In the genomic region with DNA sequence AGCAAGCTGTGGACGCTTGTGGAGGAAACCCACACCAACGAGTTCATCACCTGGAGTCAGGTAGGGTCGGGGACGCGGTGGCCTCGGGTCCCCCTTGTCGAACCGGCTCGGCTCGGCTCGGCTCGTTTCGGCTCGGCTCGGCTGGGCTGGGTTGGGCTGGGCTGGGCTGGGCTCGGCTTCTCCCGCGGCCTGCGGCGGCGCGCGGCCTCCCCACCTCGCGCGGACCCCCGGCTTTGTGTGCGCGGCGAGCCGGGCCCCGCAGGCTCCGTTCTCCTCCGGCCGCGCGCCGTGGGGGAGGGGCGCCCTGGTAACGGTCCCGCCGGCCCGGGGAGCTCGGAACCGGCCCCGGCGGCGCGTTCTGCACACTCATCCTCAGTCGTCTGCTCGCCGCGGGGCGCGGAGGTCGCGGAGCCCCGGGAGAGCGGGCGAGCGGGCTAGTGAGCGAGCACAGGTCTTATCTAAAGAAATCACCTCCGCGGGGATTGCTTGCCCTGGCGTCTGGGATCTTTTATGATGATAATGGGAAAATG, we compare ENCODE assay signal across 8 mouse cellular contexts. TPM values are rescaled to one million over a fixed set of nuclear protein-coding genes. Genes with fewer than 3 reads are reported as not detected.
DNase-seq lines count a peak whose midpoint lies in the region; ATAC-seq and TF ChIP-seq lines count a peak whose summit lies in the region.

No protein-coding gene starts in this region.

- DNase-seq in gastrocnemius, adult 2 months = peak; percentile 82
- no peak for DNase-seq in gastrocnemius, postnatal 25 days
- DNase-seq in urinary bladder, postnatal 14 days (ENCODE audit: low spot score) = peak; percentile 82
- no peak for DNase-seq in urinary bladder, adult 2 months (ENCODE audit: low spot score)
- DNase-seq in kidney, postnatal 14 days = peak; percentile 85
- DNase-seq in B cell, adult 2 months = no peak

- WGBS in forebrain, embryonic 15.5 days = 0% methylated on average over 64 of the region's 65 CpGs

- ATAC-seq in forebrain, embryonic 15.5 days (replicated peaks) = peak; percentile 84
- ATAC-seq in megakaryocyte, adult 5-6 weeks (ENCODE audit: poor library complexity, severe bottlenecking) = peak; percentile 20

- H3K27me3 ChIP-seq in forebrain, embryonic 15.5 days = no peaks in the 10 kb centered on the region

- H3K9ac ChIP-seq in forebrain, embryonic 15.5 days (replicated peaks) = peak overlapping the region; percentile 90

- peak overlapping the region; percentile 96 for H3K27ac ChIP-seq in gastrocnemius, adult 2 months
- H3K27ac ChIP-seq in forebrain, embryonic 15.5 days (replicated peaks) = peak overlapping the region; percentile 98

- peaks cover 24% of the 10 kb centered on the region for H3K4me1 ChIP-seq in forebrain, embryonic 15.5 days

- TF ChIP-seq CTCF in gastrocnemius, adult 2 months (IDR thresholded peaks at IDR 0.05) = no peak

- H3K4me2 ChIP-seq in forebrain, embryonic 15.5 days (replicated peaks) = peak overlapping the region; percentile 50

- intact Hi-C loops in gastrocnemius, adult 2 months (cut with DNase I) = loop anchor here (1.0 kb wide), 1 partner anchor 46 kb away; a partner anchor contains a TSS

- no peaks in the 10 kb centered on the region for H3K9me3 ChIP-seq in forebrain, embryonic 15.5 days

- H3K36me3 ChIP-seq in forebrain, embryonic 15.5 days = no peaks in the 10 kb centered on the region

- peak overlapping the region; percentile 97 for H3K4me3 ChIP-seq in gastrocnemius, adult 2 months
- H3K4me3 ChIP-seq in forebrain, embryonic 15.5 days = peak overlapping the region; percentile 88

RNA-seq across cellular contexts. Expression of a gene that starts 0.4 kb away (rescaled TPM):
- total RNA-seq in gastrocnemius, adult 2 months (2021) = 10 to 100 TPM; 22.6 to 22.8 TPM
- total RNA-seq in gastrocnemius, postnatal 25 days (2021) = 10 to 100 TPM; 23.0 to 29.8 TPM
- 10.6 and 10.7 TPM in 2 replicates for polyA plus RNA-seq in urinary bladder, adult 2 months (2012; rRNA removed)
- polyA plus RNA-seq in forebrain, embryonic 15.5 days (2015; fragmentation: Nextera tagmentation; extraction: Ambion mirVana) = 65.8 and 70.8 TPM in 2 replicates
- 23.1 and 25.7 TPM in 2 replicates for total RNA-seq in megakaryocyte, adult 5-6 weeks (2015)
- 36.6 and 41.8 TPM in 2 replicates for total RNA-seq in megakaryocyte, adult 5-6 weeks (2017)

RNA-seq across cellular contexts. Expression of a gene that starts 45.7 kb away (rescaled TPM):
- total RNA-seq in gastrocnemius, adult 2 months (2021) = 100 to 1,000 TPM; 180 to 183 TPM
- total RNA-seq in gastrocnemius, postnatal 25 days (2021) = 100 to 1,000 TPM; 144 to 171 TPM
- 154 and 172 TPM in 2 replicates for polyA plus RNA-seq in urinary bladder, adult 2 months (2012; rRNA removed)
- polyA plus RNA-seq in forebrain, embryonic 15.5 days (2015; fragmentation: Nextera tagmentation; extraction: Ambion mirVana) = 361 and 381 TPM in 2 replicates
- 113 and 129 TPM in 2 replicates for total RNA-seq in megakaryocyte, adult 5-6 weeks (2015)
- 102 and 108 TPM in 2 replicates for total RNA-seq in megakaryocyte, adult 5-6 weeks (2017)

Comparison
In these comparisons a context has a peak if more than half of its experiments do, and no peak if none do; other contexts are left out.
1. DNase-seq: peak in gastrocnemius, adult 2 months (single experiment), urinary bladder, postnatal 14 days (single experiment) and kidney, postnatal 14 days (single experiment); none in gastrocnemius, postnatal 25 days (single experiment), urinary bladder, adult 2 months (single experiment) and B cell, adult 2 months (0 of 2).